Mouse (Mus musculus) megakaryocyte progenitor cell, adult 5-6 weeks (primary cell): ENCODE data around the gene Crtc2. TPM values are rescaled to one million over a fixed set of nuclear protein-coding genes. Genes with fewer than 3 reads are reported as not detected.
"Not testable (repeated sequence)": the region's sequence is repeated elsewhere in the genome, so short reads cannot be mapped to it uniquely, and the experiment has no call there.

Experiments
- ATAC-seq: replicated peaks from 2 replicates; pipeline ENCODE4 v1.8.0; 2016; ENCODE audit warnings: mild to moderate bottlenecking, moderate TSS enrichment, inconsistent platforms; ENCODE audit not compliant: poor library complexity
- total RNA-seq, 2 experiments: library from RNA; stranded (forward) in 1 of 2; stranded (reverse) in 1 of 2; fragments of 157-497, 149-512 nt in 1 of 2; fragments of 200-1000 nt in 1 of 2; gene quantifications; 2 replicates each; pipeline versions ENCODE4 v1.2.3 to v1.2.4; 2015 to 2017

Crtc2 gene
- total RNA-seq, 2 experiments from 2014 or later = 18.2 to 32.5 TPM

DNA sequence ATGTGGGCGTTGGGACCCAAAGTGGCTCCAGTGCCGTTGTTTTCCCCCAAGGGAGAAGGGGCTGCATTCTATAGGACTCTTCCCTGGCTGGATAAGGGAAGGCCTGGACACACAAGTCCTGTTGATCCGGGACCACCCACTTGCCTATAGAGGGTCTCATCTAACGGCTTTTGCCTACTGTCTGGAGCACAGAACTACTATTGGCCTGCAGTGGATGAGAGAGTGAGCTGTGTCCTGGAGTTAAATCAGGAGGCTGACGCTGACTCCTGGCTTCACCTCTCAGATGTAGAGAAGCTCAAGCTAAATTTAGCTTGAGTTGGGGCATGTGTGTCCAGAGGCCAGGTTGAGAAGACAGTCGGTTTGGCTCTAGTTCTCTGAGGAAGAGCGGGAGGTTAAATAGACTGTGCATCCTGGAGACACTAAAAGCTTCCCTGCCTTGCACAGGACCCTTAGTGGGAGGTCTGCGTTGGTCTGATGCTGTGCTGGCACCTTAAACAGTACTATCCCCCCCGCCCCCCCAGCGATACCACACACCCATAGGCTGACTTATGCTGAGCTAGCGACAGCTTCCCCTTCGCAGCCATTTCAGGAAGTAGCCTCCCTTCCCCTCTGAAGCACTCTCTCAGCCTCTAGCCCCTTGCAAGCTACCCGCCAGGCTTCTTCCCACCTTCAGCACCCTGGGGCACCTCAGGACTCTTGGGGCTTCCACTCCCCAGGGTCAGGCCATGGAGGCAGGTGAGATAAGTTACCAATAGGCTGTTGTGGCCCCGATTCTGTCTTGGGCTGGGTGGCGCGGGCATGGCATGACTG lies 12.2 kb downstream of the Crtc2 start:
- ATAC-seq = peak; percentile 46

DNA sequence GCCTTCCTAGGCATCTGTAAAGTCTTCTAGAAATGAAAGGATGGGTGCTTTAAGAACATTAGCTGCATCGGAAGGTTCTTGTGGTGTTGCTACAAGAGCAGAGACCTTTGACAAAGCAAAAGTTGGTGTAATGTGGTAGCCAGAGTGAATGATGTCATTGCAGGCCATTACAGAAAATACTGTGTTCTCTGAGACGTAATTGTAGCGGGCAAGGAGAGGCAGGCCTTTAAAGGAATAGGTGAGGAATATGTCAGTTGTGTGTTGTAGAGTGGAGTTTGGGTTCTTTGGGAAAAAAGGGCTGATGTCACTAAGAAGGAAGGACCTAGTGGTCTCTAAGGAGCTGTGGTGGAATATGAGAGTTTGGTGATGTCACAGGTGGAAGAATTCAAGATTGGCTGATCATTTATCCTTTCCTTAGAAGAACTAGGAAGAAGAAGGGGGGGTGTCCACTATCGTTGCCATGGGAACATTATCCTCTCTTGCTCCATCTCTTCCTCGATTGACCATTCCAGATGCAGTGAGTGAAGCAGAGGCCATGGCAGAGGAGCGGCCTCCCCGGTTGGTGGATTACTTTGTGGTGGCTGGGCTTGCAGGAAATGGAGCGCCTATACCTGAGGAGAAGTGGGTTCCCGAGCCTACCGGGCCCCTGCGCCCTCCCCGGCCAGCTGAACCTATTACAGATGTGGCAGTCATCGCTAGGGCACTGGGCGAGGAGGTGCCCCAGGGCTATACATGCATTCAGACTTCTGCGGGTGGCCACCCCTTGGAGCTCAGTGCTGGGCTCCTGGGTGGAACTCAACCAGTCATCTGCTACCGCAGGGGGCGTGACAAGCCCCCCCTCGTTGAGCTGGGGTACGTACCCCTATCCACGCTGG lies 13.2 kb downstream of the Crtc2 start:
- no peak for ATAC-seq

DNA sequence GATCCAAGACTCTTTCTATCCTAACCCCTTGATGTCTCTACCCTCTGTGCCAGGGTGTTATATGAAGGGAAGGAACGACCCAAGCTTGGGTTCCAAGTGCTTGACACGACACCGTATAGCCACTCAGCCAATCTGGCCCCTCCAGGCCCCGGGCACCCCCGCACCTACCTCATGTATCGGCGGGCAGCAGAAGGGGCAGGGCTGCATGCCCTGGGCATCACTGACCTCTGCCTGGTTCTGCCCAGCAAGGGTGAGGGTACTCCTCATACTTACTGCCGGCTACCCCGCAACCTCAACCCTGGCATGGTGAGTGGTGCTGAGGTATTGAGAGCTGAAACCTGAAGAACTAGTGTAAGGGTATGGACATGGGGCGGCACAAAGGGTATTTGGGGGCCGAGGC lies 14.2 kb downstream of the Crtc2 start:
- ATAC-seq = no peak

DNA sequence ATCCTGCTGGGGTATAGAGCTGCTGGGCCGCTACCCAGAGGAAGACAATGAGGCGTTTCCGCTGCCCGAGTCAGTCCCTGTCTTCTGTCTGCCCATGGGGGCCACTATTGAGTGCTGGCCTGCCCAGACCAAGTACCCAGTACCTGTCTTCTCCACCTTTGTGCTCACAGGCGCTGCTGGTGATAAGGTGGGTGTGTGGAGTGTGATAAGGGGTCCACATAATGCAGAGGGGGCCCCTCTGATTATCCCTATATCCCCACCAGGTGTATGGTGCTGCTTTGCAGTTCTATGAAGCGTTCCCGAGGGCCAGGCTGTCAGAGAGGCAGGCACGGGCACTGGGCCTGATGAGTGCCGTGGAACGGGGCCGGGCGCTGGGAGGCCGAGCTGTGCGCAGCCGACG lies 15.0 kb downstream of the Crtc2 start:
- no peak for ATAC-seq

DNA sequence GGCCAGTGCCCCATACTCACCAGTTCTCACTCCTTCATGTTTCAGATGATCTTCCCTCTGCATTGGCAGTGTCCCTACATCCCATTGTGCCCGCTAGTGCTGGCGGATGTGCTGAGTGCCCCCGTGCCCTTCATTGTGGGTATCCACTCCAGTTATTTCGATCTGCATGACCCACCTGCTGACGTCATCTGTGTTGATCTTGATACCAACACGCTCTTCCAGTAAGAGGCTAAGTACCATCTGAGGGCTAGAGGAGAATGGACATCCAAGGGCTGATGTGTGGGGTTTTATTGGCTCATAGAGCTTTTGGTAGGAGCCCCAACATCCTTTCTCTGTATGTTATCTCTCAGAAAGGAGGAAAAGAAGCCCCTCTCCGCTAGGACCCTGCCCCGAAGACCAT lies 16.8 kb downstream of the Crtc2 start:
- no peak for ATAC-seq

DNA sequence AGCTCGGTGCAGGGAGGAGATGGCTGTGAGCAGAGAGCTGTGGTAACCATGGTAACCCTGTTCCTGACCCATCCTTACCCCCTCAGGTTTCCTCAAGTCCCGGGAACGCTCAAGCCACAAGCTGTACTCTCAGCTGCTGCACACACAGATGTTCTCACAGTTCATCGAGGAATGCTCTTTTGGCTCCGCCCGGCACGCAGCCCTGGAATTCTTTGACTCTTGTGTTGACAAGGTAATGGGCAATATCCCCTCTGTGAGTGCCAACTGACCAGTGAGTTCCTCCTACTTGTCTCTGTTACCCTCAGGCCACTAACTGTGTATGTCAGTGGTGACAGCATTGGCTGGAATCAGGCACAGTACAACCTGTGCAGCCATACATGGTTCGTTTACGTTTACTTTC lies 18.2 kb downstream of the Crtc2 start:
- no peak for ATAC-seq

DNA sequence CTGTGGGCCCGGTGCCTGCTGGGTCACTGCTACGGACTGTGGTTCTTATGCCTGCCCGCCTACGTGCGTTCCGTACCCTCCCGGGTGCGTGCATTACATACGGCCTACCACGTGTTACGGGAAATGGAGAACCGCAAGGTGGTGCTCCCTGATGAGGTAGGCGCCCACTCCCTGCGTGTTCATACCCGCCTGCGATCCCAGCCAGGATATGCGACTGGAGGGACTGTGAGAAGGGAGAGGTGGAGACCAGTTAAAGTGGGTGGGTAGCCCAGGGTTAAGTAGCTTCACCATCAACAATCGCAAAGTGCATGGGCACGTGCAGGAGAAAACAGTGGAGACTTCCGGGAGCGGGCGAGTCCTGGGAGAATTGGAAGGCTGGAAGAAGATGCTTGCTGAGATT lies 19.9 kb downstream of the Crtc2 start:
- ATAC-seq = no peak

DNA sequence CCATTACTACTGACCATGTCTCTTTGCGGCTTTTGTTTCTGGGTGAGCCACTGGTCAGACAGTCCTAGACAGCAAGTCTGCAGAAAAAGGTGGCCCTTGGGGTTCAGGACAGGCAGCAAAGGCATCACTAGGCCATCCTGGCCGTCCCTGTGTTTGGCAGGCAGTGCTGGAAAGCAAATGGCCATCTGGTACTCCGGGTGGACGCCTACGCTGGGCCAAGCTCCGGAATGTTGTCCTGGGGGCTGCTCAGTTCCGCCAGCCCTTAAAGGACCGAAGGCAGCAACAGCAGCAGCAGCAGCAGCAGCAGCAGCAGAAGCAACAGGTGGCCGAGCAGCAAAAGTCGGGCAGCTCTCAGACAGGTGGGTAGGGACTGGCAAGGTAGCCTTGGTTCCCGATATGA lies 21.3 kb downstream of the Crtc2 start:
- ATAC-seq = no peak

DNA sequence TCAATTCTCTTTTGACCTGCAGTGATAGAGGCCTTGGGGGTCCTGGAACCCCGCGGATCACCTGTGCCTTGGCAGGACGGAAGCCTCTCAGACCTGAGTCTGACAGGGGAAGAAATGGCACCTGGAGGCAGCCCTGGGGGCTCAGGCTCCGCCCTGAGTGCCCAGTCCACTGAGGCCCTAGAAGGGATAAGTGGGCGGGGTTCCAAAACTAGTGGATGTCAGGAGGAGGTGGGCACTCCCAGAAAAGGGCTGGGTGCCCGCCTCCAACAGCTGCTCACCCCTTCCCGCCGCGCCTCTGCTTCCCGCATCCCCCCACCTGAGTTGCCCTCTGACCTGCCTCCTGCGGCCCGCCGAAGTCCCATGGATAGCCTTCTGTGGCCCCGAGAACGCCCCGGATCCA lies 22.9 kb downstream of the Crtc2 start:
- no peak for ATAC-seq

DNA sequence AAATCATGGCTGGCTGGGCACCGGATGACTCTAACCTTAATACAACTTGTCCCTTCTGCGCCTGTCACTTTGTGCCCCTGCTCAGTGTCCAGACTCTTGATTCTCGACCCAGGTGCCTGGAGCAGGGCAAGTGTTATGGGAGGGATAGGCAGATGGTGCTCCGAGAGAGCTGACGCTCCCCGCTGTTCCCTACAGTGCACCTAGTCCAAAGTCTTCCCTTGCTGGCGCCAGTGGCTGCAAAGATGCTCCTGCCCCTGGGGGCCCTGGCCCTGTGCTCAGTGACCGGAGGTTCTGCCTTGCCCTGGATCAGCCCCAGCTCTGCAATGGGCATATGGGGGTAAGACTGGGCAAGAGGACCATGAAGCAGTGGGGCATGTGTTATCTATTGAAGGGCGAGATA lies 23.8 kb downstream of the Crtc2 start:
- ATAC-seq = no peak

DNA sequence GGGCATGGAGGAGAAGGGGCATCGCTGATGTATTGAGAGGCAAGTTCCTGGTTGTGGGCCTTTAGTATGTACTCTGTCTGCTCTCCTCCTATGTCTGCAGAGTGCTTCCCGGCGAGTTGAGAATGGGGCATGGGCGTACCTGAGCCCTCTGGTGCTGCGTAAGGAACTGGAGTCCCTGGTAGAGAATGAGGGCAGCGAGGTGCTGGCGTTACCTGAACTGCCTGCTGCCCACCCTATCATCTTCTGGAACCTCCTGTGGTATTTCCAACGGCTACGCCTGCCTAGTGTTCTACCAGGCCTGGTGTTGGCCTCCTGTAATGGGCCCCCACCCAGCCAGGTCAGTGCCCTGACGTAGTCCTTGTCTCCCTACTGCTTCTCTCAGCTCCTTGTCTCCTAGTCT lies 24.2 kb downstream of the Crtc2 start:
- ATAC-seq = no peak

DNA sequence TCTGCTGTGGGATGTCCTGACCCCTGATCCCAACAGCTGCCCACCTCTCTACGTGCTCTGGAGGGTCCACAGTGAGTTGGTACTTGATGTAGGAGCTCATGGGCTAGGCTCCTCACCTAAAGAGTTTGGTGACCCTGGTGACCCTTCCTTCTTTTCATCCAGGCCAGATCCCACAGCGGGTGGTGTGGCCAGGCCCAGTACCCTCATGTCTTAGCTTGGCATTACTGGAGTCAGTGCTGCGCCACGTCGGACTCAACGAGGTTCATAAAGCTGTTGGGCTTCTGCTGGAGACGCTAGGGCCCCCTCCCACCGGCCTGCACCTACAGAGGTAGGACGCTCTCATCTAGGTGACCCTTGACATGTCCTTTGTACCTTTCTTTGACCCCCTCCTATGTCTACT lies 25.3 kb downstream of the Crtc2 start:
- no peak for ATAC-seq

DNA sequence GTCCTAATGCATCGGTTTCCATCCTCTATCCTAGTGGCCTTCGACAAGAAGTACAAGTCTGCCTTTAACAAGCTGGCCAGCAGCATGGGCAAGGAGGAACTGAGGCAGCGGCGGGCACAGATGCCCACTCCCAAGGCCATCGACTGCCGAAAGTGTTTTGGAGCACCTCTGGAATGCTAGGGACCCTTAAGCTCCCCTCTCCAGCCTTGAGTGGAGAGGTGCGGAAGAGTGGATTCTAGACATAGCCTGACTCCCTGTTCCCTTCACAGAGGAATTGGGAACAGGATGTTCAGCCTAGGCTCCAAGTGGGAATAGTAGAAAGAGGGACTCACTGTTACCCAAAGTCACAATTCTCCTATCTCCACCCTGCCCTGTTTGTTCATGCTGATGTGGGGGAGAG lies 25.8 kb downstream of the Crtc2 start:
- no peak for ATAC-seq

DNA sequence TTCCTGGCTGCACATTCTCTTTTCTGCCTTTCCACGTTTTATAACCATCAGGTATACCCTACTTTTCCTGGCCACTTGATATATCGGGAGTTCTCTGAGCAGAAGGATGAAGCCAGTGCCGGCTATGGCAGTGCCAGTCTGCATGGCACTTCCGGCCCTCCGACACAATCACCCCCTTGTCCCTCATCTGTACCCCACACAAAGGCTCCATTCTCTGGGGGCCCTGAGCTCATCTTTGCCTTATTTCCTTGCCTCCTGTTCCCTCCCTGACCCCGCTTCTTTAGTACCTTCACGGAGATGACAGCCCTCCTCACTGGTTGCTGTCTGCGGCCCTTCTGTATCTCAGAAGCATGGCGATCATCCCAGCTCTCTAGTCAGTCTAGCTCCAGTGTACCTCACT lies 26.7 kb downstream of the Crtc2 start:
- ATAC-seq = no peak

DNA sequence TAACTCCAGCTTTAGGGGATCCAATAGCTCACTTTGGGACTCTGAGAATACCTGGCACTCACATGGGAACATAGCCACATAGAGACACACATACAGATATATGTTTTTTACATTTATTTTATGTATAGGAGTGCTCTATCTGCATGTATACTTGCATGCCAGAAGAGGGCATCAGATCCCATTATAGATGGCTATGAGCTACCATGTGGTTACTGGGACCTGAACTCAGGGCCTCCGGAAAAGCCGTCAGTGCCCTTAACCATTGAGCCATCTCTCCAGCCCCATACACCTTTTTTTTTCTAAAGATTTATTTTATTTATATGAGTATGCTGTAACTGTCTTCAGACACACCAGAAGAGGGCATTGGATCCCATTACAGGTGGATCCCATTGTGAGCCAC lies 30.2 kb downstream of the Crtc2 start:
- no peak for ATAC-seq

DNA sequence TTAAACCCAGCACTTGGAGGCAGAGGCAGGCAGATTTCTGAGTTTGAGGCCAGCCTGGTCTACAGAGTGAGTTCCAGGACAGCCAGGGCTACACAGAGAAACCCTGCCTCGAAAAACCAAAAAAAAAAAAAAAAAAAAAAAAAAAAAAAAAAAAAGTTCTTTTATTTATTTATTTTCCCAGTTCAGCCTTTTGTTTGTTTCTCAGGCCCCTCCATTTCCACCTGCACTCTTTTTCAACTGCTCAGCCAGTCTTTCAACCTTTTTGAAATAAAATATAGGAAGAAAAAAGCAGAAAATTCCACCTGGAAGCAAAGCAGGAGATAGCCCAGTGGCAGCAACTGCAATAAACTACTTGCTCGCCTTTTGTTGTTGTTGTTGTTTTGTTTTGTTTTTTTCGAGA lies 35.4 kb downstream of the Crtc2 start:
- not testable (repeated sequence) for ATAC-seq

DNA sequence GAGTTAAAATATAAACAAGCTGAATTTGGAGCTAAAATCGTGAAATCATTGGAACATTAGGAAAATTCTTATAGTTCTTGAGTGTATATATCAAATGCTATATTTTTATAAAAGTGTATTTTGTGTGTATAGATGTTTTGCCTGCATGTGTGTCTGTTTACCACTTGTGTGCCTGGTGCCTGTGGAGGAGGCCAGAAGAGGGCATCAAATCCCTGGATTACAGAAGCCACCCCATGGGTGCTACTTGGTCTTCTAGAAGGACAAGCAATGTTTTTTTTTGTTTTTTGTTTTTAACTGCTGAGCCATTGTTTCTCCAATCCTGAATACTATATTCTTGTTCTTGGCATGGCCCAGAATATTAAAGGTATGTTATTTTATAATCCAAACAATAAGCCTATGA lies 36.6 kb downstream of the Crtc2 start:
- no peak for ATAC-seq

DNA sequence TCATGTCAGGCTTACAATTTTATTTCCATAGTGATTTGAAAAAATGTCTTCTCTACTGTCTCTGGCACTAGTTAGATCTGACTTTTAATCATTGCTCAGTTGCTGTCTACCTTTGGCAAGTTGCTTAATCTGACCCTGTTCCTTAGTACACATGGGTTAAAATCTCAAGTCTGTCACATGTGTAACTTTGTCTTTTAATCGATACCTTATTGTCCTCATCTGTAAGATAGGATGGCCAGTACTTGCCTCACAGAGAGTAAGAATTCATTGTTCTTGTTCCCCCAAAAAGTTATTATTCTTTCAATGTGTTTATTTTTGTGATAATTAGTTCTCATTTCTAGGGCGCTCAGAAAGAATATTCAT lies 38.0 kb downstream of the Crtc2 start:
- no peak for ATAC-seq

DNA sequence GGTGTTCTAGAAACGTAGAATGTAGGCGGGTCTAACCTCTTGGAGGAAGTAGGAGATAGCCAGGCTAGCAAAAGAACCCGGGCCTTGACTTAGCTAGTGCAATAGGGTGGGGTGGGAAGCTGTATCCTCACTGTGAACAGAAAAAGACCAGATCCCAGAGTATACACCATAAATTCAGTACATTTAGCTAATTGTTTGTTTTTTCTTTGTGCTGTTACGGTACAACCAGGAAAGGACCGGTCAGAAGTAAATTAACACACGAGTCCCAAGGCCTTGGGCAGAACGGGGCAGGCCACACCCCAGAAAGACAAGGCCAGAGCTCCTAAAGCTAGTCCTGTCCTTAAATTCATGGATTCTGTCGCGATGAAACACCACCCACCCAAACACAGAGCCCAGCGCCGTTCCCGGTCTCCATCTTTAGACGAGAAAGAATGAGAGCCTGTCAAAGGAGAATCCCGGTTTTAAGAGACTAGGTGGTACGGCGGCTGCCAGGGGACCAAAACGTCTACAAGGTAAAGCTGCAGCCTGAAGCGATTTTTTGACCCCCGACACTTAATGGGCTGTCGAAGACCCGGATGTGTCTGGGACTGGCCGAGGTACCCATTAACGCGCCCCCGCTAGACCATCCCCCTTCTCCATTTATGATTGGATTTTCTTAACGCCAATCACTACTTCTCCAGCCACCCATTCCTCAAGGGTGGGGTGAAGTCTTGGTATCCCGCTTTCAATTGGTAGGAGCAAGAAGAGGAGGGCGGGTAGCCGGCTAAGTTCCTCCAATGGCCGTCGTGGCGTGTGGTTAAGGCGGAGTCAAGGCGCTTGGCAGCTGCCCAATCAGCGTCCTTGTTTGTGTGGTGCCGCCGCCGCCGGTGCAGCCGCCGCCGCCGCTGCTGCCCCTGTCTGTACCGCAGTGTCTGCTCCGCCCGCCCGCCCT lies 38.6 kb downstream of the Crtc2 start, which contains the start of gene Gatad2b:
TSS of gene Gatad2b (plus strand) at position 834 of the 931 bp plus-strand sequence.
- peak; percentile 95 for ATAC-seq

DNA sequence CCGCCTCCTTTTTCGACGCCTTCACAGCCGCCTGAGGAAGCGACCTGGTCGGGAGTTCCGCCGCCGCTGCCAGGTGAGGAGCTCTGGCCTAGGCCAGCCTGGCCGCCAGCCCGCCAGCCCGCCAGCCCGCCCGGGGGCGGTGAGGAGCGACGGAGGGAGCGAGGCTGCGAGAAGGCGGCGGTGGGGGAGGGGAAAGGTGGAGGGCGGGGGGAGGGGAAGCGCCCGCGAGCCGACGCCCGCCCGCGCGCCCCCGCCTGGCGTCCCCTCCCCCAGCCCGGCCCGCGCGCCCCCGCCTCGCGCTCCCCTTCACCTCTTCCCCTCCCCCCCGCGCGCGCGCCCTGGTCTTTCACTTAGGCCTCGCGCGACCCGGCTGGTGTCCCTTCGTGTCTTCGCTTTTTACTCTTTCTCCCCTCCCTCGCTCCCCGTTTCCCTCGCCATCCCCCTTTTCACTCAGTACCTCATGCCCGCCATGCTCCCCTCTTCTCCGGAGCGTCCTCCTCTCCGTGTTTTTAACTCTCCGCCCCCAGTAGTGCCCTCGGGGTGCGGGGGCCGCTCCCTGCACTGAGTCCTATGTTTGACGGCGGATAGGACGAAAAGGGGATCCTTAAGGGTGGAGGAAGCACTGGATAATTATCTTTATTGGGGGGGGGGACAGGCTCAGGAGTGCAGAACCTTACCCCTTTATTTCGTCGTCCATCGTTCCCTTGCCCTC lies 39.5 kb downstream of the Crtc2 start:
- 0 out of 2 replicates have a peak, but pooled peaks have one; percentile 5 for ATAC-seq

DNA sequence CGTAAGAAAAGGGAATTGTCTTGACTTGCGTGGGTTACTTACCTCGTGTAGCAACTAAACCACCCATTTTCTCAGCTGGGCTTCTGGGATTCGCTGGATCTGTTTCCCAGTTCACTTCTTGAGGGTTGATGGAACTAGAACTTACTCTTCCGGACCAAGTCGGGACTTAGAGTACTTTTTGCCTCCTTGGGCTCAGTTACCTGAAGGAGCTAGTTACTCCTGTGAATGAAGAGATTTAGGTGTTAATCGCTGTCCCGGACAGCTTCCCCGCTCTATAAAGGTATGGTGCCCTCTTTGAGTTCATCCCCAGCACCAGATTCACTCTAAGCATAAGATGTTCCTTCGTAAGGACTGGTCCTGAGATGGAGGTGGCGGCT lies 40.1 kb downstream of the Crtc2 start:
- no peak for ATAC-seq
